Mouse (Mus musculus): ENCODE measurements around the gene Dgke.

DNA sequence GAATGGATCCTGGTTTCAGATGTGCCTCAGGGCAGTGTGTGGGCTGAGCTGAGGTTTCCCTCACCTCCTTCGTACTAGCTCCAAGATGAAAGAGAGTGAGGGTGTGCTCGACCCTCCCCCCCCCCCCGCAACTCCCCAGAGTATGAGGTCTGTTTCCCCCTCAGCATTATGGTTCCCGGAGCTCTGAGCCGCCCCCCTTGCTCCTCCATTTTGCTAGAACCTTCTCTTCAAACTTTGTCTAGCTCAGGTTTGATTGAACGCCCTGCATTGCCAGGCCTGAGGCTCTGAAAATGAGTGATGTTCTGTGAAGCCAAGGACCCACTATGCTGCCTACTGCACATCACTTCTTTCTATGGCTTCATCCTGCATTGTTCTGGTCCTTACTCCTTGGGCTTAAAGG, 32.3 kb upstream of the Dgke start:
- no peak for TF ChIP-seq CTCF (IDR thresholded peaks at IDR 0.05; ENCODE audit: low read depth, low read length)
- TF ChIP-seq POLR2A (IDR thresholded peaks at IDR 0.05; ENCODE audit: insufficient read depth, low read length), result no peak
